Mouse (Mus musculus): ENCODE measurements at regions not wholly inside any gene's neighbourhood (a gene's known extent, or its start where the extent isn't known, plus 50 kb on each side); places are given as distances from the start of the nearest gene placed in this dataset.

GRCm38 (mm10) chr14:73807169-73807568 is 146.1 kb downstream of the Gm21750 start:
- H3K4me3 ChIP-seq (ENCODE audit: low read depth, low read length) = no peak overlapping the region
- no peaks in the 10 kb centered on the region for H3K9me3 ChIP-seq (replicated peaks)
- TF ChIP-seq GATA2 (IDR thresholded peaks at IDR 0.05; ENCODE audit: borderline replicate concordance, low read depth, low read length) = no peak
- no peak for DNase-seq (ENCODE audit: low spot score)
- ATAC-seq (ENCODE audit: extremely low read depth, insufficient number of reproducible peaks, low FRiP score, poor library complexity, severe bottlenecking) = no peak
- no peaks in the 10 kb centered on the region for H3K36me3 ChIP-seq (replicated peaks)
- no peaks in the 10 kb centered on the region for H3K4me1 ChIP-seq (ENCODE audit: insufficient read depth, low read depth, low read length)
- 0 out of 2 replicates have a peak, but pooled peaks cover under 1% of the 10 kb centered on the region for H3K27me3 ChIP-seq (ENCODE audit: insufficient read depth, low read length)

GRCm38 (mm10) chr14:73838890-73839289 is 177.9 kb downstream of the Gm21750 start:
- no peaks in the 10 kb centered on the region for H3K27me3 ChIP-seq (ENCODE audit: insufficient read depth, low read length)
- no peak overlapping the region for H3K4me3 ChIP-seq (ENCODE audit: low read depth, low read length)
- H3K4me1 ChIP-seq (ENCODE audit: insufficient read depth, low read depth, low read length) = peaks cover 3% of the 10 kb centered on the region; the same call in 1 of the 2 replicates
- ATAC-seq (ENCODE audit: extremely low read depth, insufficient number of reproducible peaks, low FRiP score, poor library complexity, severe bottlenecking) (peak; percentile 83), DNase-seq (ENCODE audit: low spot score) (no peak)
- H3K36me3 ChIP-seq (replicated peaks) = no peaks in the 10 kb centered on the region
- TF ChIP-seq CTCF (IDR thresholded peaks at IDR 0.05; ENCODE audit: low read depth, low read length) = no peak
- no peaks in the 10 kb centered on the region for H3K9me3 ChIP-seq (replicated peaks)

GRCm38 (mm10) chr14:73861782-73862181 is 200.8 kb downstream of the Gm21750 start:
- no peaks in the 10 kb centered on the region for H3K36me3 ChIP-seq (replicated peaks)
- no peaks in the 10 kb centered on the region for H3K27me3 ChIP-seq (ENCODE audit: insufficient read depth, low read length)
- TF ChIP-seq TAL1 (conservative IDR thresholded peaks at IDR 0.05; ENCODE audit: low read depth, low read length) = no peak
- no peak for TF ChIP-seq CTCF (IDR thresholded peaks at IDR 0.05; ENCODE audit: low read depth, low read length)
- no peak for TF ChIP-seq POLR2AphosphoS5 (IDR thresholded peaks at IDR 0.05; ENCODE audit: insufficient replicate concordance, low read depth, low read length)
- no peak for TF ChIP-seq GATA1 (IDR thresholded peaks at IDR 0.05; ENCODE audit: borderline replicate concordance, low read length)
- no peak for TF ChIP-seq GATA2 (IDR thresholded peaks at IDR 0.05; ENCODE audit: borderline replicate concordance, low read depth, low read length)
- no peak overlapping the region for H3K4me3 ChIP-seq (ENCODE audit: low read depth, low read length)
- ATAC-seq (ENCODE audit: extremely low read depth, insufficient number of reproducible peaks, low FRiP score, poor library complexity, severe bottlenecking) = no peak
- H3K9me3 ChIP-seq (replicated peaks) = no peaks in the 10 kb centered on the region
- no peaks in the 10 kb centered on the region for H3K4me1 ChIP-seq (ENCODE audit: insufficient read depth, low read depth, low read length)
- DNase-seq (ENCODE audit: low spot score) = no peak

- Histone ChIP-seq H3K4me1 (ENCODE audit: insufficient read depth, low read depth, low read length) (no peaks in the 10 kb centered on the region), H3K4me3 (ENCODE audit: low read depth, low read length) (no peak overlapping the region)
These were observed 213.3 kb downstream of the Gm21750 start for GRCm38 (mm10) chr14:73874337-73874736.

GRCm38 (mm10) chr14:73875916-73876315 is 214.9 kb downstream of the Gm21750 start:
- no peak overlapping the region for H3K4me3 ChIP-seq (ENCODE audit: low read depth, low read length)
- no peaks in the 10 kb centered on the region for H3K9me3 ChIP-seq (replicated peaks)
- ATAC-seq (ENCODE audit: extremely low read depth, insufficient number of reproducible peaks, low FRiP score, poor library complexity, severe bottlenecking) (no peak), DNase-seq (ENCODE audit: low spot score) (no peak)
- H3K27me3 ChIP-seq (ENCODE audit: insufficient read depth, low read length) = no peaks in the 10 kb centered on the region
- H3K4me1 ChIP-seq (ENCODE audit: insufficient read depth, low read depth, low read length) = no peaks in the 10 kb centered on the region
- TF ChIP-seq GATA1 (IDR thresholded peaks at IDR 0.05; ENCODE audit: borderline replicate concordance, low read length) (no peak), POLR2AphosphoS5 (IDR thresholded peaks at IDR 0.05; ENCODE audit: insufficient replicate concordance, low read depth, low read length) (no peak), GATA2 (IDR thresholded peaks at IDR 0.05; ENCODE audit: borderline replicate concordance, low read depth, low read length) (no peak), TAL1 (conservative IDR thresholded peaks at IDR 0.05; ENCODE audit: low read depth, low read length) (no peak), CTCF (IDR thresholded peaks at IDR 0.05; ENCODE audit: low read depth, low read length) (no peak)
- H3K36me3 ChIP-seq (replicated peaks) = no peaks in the 10 kb centered on the region

More at GRCm38 (mm10) chr14:73874337-73874736, 213.3 kb downstream of the Gm21750 start:
- no peak for ATAC-seq (ENCODE audit: extremely low read depth, insufficient number of reproducible peaks, low FRiP score, poor library complexity, severe bottlenecking)
- no peaks in the 10 kb centered on the region for H3K27me3 ChIP-seq (ENCODE audit: insufficient read depth, low read length)
- no peaks in the 10 kb centered on the region for H3K9me3 ChIP-seq (replicated peaks)
- TF ChIP-seq CTCF (IDR thresholded peaks at IDR 0.05; ENCODE audit: low read depth, low read length) (no peak), POLR2AphosphoS5 (IDR thresholded peaks at IDR 0.05; ENCODE audit: insufficient replicate concordance, low read depth, low read length) (no peak), GATA1 (IDR thresholded peaks at IDR 0.05; ENCODE audit: borderline replicate concordance, low read length) (no peak), TAL1 (conservative IDR thresholded peaks at IDR 0.05; ENCODE audit: low read depth, low read length) (no peak), GATA2 (IDR thresholded peaks at IDR 0.05; ENCODE audit: borderline replicate concordance, low read depth, low read length) (no peak)
- no peaks in the 10 kb centered on the region for H3K36me3 ChIP-seq (replicated peaks)
- no peak for DNase-seq (ENCODE audit: low spot score)

- Histone ChIP-seq H3K27me3 (ENCODE audit: insufficient read depth, low read length) (no peaks in the 10 kb centered on the region), H3K4me3 (ENCODE audit: low read depth, low read length) (no peak overlapping the region), H3K4me1 (ENCODE audit: insufficient read depth, low read depth, low read length) (no peaks in the 10 kb centered on the region), H3K9me3 (replicated peaks) (no peaks in the 10 kb centered on the region), H3K36me3 (replicated peaks) (no peaks in the 10 kb centered on the region)
- ATAC-seq (ENCODE audit: extremely low read depth, insufficient number of reproducible peaks, low FRiP score, poor library complexity, severe bottlenecking) (no peak), DNase-seq (ENCODE audit: low spot score) (no peak)
- TF ChIP-seq POLR2AphosphoS5 (IDR thresholded peaks at IDR 0.05; ENCODE audit: insufficient replicate concordance, low read depth, low read length) (no peak), TAL1 (conservative IDR thresholded peaks at IDR 0.05; ENCODE audit: low read depth, low read length) (no peak), GATA2 (IDR thresholded peaks at IDR 0.05; ENCODE audit: borderline replicate concordance, low read depth, low read length) (no peak), CTCF (IDR thresholded peaks at IDR 0.05; ENCODE audit: low read depth, low read length) (no peak)
These were observed 217.2 kb downstream of the Gm21750 start for GRCm38 (mm10) chr14:73878267-73878666.

GRCm38 (mm10) chr14:73878866-73879419 is 217.9 kb downstream of the Gm21750 start:
- Histone ChIP-seq H3K4me3 (ENCODE audit: low read depth, low read length) (no peak overlapping the region), H3K9me3 (replicated peaks) (no peaks in the 10 kb centered on the region), H3K36me3 (replicated peaks) (no peaks in the 10 kb centered on the region), H3K4me1 (ENCODE audit: insufficient read depth, low read depth, low read length) (no peaks in the 10 kb centered on the region), H3K27me3 (ENCODE audit: insufficient read depth, low read length) (no peaks in the 10 kb centered on the region)
- ATAC-seq (ENCODE audit: extremely low read depth, insufficient number of reproducible peaks, low FRiP score, poor library complexity, severe bottlenecking) (no peak), DNase-seq (ENCODE audit: low spot score) (no peak)
- TF ChIP-seq CTCF (IDR thresholded peaks at IDR 0.05; ENCODE audit: low read depth, low read length) (no peak), POLR2AphosphoS5 (IDR thresholded peaks at IDR 0.05; ENCODE audit: insufficient replicate concordance, low read depth, low read length) (no peak), GATA1 (IDR thresholded peaks at IDR 0.05; ENCODE audit: borderline replicate concordance, low read length) (no peak), GATA2 (IDR thresholded peaks at IDR 0.05; ENCODE audit: borderline replicate concordance, low read depth, low read length) (no peak), TAL1 (conservative IDR thresholded peaks at IDR 0.05; ENCODE audit: low read depth, low read length) (no peak)

All from G1E (cell line).